Mouse (Mus musculus) lung, postnatal 0 days (tissue): ENCODE results near the gene Uba5. TPM values are rescaled to one million over a fixed set of nuclear protein-coding genes. Genes with fewer than 3 reads are reported as not detected.

Experiments
- ATAC-seq: fragments of 200-750 bp; cut with Nextera tagmentation; 2 replicates; pipeline ENCODE4 v1.8.0; 2017; ENCODE audit warnings: moderate library complexity
- DNase-seq: peaks from one replicate; pipeline ENCODE4 v3.0.0-alpha.2; 2016; ENCODE audit warnings: low spot score
- H3K27ac ChIP-seq: fragments of 300-500 bp; sonication (generic); 2 replicates; pipeline ENCODE4 v1.5.1; 2014; ENCODE audit warnings: antibody characterized with exemption, mild to moderate bottlenecking, low read length, mixed read lengths
- H3K27me3 ChIP-seq: fragments of 300-500 bp; sonication (generic); replicated peaks from 2 replicates; pipeline ENCODE4 v1.6.1; 2014; ENCODE audit warnings: low read length, mixed read lengths; ENCODE audit not compliant: insufficient read depth
- H3K36me3 ChIP-seq: fragments of 300-500 bp; sonication (generic); 2 replicates; pipeline ENCODE4 v1.6.1; 2014; ENCODE audit warnings: low read length, mixed read lengths; ENCODE audit not compliant: insufficient read depth
- H3K4me1 ChIP-seq: fragments of 300-500 bp; sonication (generic); 2 replicates; pipeline ENCODE4 v1.6.1; 2014; ENCODE audit warnings: antibody characterized with exemption, low read depth, low read length, mixed read lengths; ENCODE audit not compliant: insufficient read depth
- H3K4me2 ChIP-seq: fragments of 300-500 bp; sonication (generic); replicated peaks from 2 replicates; pipeline ENCODE4 v1.6.1; 2014; ENCODE audit warnings: low read depth, mild to moderate bottlenecking, low read length, moderate library complexity, mixed read lengths
- H3K4me3 ChIP-seq: fragments of 300-500 bp; sonication (generic); 2 replicates; pipeline ENCODE4 v1.5.1; 2014; ENCODE audit warnings: low read depth, low read length
- H3K9ac ChIP-seq: fragments of 300-500 bp; sonication (generic); replicated peaks from 2 replicates; pipeline ENCODE4 v1.6.1; 2014; ENCODE audit warnings: low read depth, mild to moderate bottlenecking
- H3K9me3 ChIP-seq: fragments of 300-500 bp; sonication (generic); 2 replicates; pipeline ENCODE4 v1.6.1; 2016; ENCODE audit warnings: low read length, mixed read lengths
- CTCF ChIP-seq: IDR thresholded peaks from 2 replicates; pipeline ENCODE4 v1.5.1; 2016; ENCODE audit warnings: antibody characterized with exemption, mild to moderate bottlenecking
- EP300 ChIP-seq: IDR thresholded peaks from 2 replicates; pipeline ENCODE4 v1.6.1; 2016; ENCODE audit warnings: antibody characterized with exemption, mild to moderate bottlenecking, control low read depth
- WGBS: fragments of 180-500 bp; shearing (Covaris S2); extraction: QIAGEN DNeasy Blood & Tissue Kit; methylation state at CpG from one replicate; pipeline ENCODE4 v1.1.7; 2014; 5-methylcytosine and 5-hydroxymethylcytosine counted together
- polyA plus RNA-seq: library from polyadenylated mRNA; unstranded; fragments of >200 nt; fragmentation: Nextera tagmentation; extraction: Ambion mirVana; gene quantifications from 2 replicates; pipeline ENCODE4 v1.2.1, GENCODE M21; 2015

Uba5 gene
- polyA plus RNA-seq, 1 experiment from 2014 or later, result 36.8 TPM

DNA sequence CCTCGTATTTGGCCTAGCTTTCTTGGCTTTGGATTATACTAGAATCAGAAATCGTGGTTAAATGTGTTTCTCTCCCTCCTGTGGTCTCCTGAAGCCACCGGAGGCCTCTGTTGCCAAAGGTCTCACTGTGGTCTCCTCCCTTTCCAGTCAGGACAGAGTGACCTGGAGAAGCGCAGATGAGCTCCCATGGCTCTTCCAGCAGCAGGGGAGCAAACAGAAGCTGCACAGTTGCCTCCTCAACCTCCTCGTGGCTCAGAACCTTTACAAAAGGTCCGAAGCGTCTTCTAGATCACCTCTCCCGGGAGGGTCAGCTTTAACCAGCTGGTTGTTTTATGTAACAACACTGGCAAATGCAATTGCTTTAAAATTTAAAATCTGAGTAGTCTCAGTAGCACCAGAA lies 28.7 kb downstream of the Uba5 start:
- Histone ChIP-seq H3K9me3 (no peaks in the 10 kb centered on the region), H3K27me3 (no peaks in the 10 kb centered on the region), H3K4me2 (no peak overlapping the region), H3K9ac (no peak overlapping the region), H3K4me1 (no peaks in the 10 kb centered on the region), H3K36me3 (peaks cover 8% of the 10 kb centered on the region; the same call in 1 of the 2 replicates), H3K4me3 (no peak overlapping the region), H3K27ac (no peak overlapping the region)
- TF ChIP-seq EP300 (no peak), CTCF (no peak)
- DNase-seq (no peak), ATAC-seq (no peak)
- WGBS, result 74% methylated on average over 8 of the region's 8 CpGs

DNA sequence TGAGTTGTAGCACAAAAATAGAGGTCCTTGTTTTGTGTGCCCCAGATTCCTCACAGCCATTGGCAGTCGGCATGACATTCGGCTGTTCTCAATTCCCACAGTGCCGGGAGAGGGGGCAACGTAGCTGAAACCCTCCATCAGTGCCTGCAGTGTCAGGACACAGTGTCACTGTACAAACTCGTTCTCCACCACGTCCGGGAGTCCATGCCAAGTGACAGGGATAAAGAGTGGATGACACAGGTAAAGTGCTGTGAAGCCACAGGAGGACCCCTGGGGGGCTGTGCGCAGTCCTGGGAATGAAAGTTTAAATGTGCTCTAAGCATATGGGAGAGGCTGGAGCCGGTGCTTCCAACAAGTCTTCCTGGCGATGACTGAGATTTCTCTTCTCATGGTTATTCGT lies 33.1 kb downstream of the Uba5 start:
- TF ChIP-seq CTCF (no peak), EP300 (no peak)
- WGBS, result 87% methylated on average over 11 of the region's 11 CpGs
- no peaks in the 10 kb centered on the region for H3K4me1 ChIP-seq
- H3K9ac ChIP-seq, result no peak overlapping the region
- DNase-seq (no peak), ATAC-seq (no peak)
- H3K4me3 ChIP-seq, result no peak overlapping the region
- H3K4me2 ChIP-seq, result no peak overlapping the region
- 0 out of 2 replicates have a peak, but pooled peaks cover 5% of the 10 kb centered on the region for H3K36me3 ChIP-seq
- no peaks in the 10 kb centered on the region for H3K27me3 ChIP-seq
- H3K27ac ChIP-seq, result no peak overlapping the region
- H3K9me3 ChIP-seq, result no peaks in the 10 kb centered on the region

DNA sequence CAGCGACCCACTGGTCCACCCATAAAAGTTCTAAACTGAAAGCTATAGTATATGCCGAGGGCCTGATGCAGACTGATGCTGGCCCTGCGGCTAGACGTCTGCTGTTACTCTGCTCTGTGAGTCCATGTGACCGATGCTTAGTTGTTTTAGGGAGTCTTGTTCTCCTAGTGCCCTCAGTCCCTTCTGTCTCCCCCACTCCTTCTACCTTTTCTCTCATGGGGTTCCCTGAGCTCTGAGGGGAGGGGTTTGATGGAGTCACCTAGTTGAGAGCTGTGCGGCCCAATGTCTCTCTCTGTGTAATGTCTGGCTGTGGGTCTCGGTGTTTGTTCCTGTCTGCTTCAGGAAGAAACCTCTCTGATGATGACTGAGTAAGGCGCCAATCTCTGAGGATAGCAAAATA lies 35.7 kb downstream of the Uba5 start:
- no peak for ATAC-seq
- no peak overlapping the region for H3K4me2 ChIP-seq
- peaks cover 13% of the 10 kb centered on the region; the same call in 1 of the 2 replicates for H3K36me3 ChIP-seq

DNA sequence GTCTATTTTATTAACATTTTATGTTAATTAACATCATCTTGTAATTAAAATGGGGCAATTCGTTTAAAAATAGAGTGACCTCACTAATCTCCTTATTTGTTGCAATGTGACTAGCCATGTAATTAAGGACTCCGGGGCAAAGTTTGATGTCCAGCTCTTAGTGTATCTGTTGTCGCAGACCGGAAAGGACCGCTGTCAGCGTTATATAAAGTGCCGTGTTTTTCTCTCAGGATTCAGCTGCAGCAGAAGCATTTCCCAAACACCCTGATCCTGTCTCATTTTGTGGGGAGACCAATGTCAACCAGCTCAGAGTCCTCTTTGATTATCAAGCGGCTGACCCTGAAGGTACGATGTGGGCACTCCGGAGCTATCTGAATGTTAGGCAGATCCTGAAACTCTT lies 41.9 kb downstream of the Uba5 start:
- 91% methylated on average over 10 of the region's 10 CpGs for WGBS
- Histone ChIP-seq H3K27ac (no peak overlapping the region), H3K36me3 (peaks cover 20% of the 10 kb centered on the region; the same call in 1 of the 2 replicates), H3K9ac (no peak overlapping the region), H3K27me3 (no peaks in the 10 kb centered on the region), H3K4me1 (no peaks in the 10 kb centered on the region), H3K4me3 (no peak overlapping the region), H3K4me2 (no peak overlapping the region), H3K9me3 (no peaks in the 10 kb centered on the region)
- ATAC-seq, result no peak
- DNase-seq, result no peak
- TF ChIP-seq CTCF, result no peak

More for the DNA sequence above, 35.7 kb downstream of the Uba5 start:
- DNase-seq, result no peak
- Histone ChIP-seq H3K27me3 (no peaks in the 10 kb centered on the region), H3K9ac (no peak overlapping the region), H3K27ac (no peak overlapping the region), H3K4me3 (no peak overlapping the region), H3K4me1 (no peaks in the 10 kb centered on the region), H3K9me3 (no peaks in the 10 kb centered on the region)
- 96% methylated on average over 8 of the region's 8 CpGs for WGBS
- TF ChIP-seq EP300 (no peak), CTCF (no peak)

DNA sequence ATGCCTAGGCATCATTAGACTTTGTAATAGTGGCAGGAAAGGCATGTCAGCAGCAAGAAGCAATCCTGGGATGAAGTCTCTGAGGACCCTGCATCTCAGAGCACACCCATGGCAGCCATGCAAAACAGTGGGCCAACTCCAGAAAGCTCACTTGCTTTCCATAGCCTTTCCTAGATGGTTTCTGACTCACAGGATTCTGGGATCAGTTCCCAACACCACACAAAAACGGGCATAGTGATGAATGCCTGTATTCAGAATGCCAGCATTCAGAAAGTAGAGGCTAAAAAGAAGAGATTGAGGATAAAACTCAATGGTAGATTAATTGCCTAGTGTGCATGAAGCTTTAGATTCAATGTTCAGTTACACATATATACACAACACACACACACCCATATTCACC lies 48.4 kb downstream of the Uba5 start:
- Histone ChIP-seq H3K27me3 (no peaks in the 10 kb centered on the region), H3K9me3 (no peaks in the 10 kb centered on the region), H3K4me2 (no peak overlapping the region), H3K36me3 (0 out of 2 replicates have a peak, but pooled peaks cover 8% of the 10 kb centered on the region), H3K9ac (no peak overlapping the region), H3K4me3 (no peak overlapping the region), H3K4me1 (no peaks in the 10 kb centered on the region), H3K27ac (no peak overlapping the region)
- DNase-seq, result no peak
- ATAC-seq, result no peak
- TF ChIP-seq CTCF, result no peak
- no peak for TF ChIP-seq EP300
- 62% methylated on average over 1 of the region's 1 CpGs for WGBS

DNA sequence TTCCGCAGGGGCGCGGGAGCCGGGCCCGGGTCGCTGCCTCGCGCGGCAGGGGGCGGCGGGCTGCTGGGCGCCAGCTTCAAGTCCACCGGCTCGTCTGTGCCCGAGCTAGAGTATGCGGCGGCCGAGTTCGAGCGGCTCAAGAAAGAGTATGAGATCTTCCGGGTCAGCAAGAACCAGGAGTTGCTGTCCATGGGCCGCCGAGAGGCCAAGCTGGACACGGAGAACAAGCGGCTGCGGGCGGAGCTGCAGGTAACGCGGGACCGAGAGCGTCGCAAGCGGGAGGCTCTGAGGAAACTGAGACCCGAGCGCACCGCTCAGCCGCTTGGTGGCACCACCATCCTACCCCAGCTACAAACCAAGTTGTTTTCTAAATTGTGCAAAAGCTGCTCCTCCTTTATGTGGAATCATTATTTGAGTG lies 60.0 kb downstream of the Uba5 start:
- Histone ChIP-seq H3K36me3 (peaks cover 7% of the 10 kb centered on the region; the same call in 1 of the 2 replicates), H3K4me2 (peak overlapping the region; percentile 71), H3K4me1 (no peaks in the 10 kb centered on the region; the same call in 1 of the 2 replicates), H3K9me3 (no peaks in the 10 kb centered on the region), H3K4me3 (peak overlapping the region; percentile 72), H3K9ac (peak overlapping the region; percentile 55), H3K27me3 (no peaks in the 10 kb centered on the region), H3K27ac (peak overlapping the region; percentile 85)
- TF ChIP-seq CTCF, result peak; percentile 65
- no peak for TF ChIP-seq EP300
- WGBS, result 1% methylated on average over 34 of the region's 37 CpGs
- DNase-seq, result peak; percentile 82
- ATAC-seq, result peak; percentile 34
